Mouse (Mus musculus) heart, adult 2 months (tissue): Measurements from ENCODE around the gene Gm609.

ENCODE experiments used
- CTCF ChIP-seq: fragments of 200-600 bp; IDR thresholded peaks from 2 replicates; pipeline ENCODE4 v1.8.1; 2022; ENCODE audit warnings: antibody characterized with exemption, mild to moderate bottlenecking, moderate library complexity
- EP300 ChIP-seq: fragments of 200-500 bp; IDR thresholded peaks from 2 replicates; pipeline ENCODE4 v1.6.1; 2011; ENCODE audit warnings: low read depth, low read length, control low read depth; ENCODE audit not compliant: insufficient read depth
- POLR2A ChIP-seq: fragments of 200-500 bp; IDR thresholded peaks from 2 replicates; pipeline ENCODE4 v1.6.1; 2011; ENCODE audit warnings: mild to moderate bottlenecking, low read depth, low read length, control low read depth; ENCODE audit not compliant: insufficient read depth

DNA sequence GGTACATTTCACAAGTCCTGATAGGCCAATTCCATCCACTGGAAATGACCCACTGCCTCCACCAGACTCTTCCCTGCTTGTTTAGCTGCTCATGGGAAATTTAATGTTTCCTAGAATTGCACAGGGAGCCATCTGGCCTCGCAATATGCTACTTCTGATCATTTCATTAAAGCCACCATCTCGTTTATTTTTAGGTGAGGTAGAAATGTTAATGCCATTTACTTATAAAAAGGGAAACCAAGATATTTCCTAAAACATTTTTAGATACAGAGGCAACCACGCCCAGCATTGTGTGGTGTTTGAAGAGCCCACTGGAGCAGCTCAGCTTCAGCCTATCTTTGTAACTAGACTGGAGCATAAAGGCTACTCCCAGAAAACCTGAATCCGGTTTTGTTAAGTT lies 116.5 kb downstream of the Gm609 start:
- TF ChIP-seq POLR2A (peak; percentile 23; the same call in 1 of the 2 replicates), EP300 (no peak), CTCF (no peak)
